Mouse (Mus musculus): ENCODE measurements around the gene Rpl11.
A peak's percentile ranks its signal among the peaks of the same experiment; 100 is the strongest.

DNA sequence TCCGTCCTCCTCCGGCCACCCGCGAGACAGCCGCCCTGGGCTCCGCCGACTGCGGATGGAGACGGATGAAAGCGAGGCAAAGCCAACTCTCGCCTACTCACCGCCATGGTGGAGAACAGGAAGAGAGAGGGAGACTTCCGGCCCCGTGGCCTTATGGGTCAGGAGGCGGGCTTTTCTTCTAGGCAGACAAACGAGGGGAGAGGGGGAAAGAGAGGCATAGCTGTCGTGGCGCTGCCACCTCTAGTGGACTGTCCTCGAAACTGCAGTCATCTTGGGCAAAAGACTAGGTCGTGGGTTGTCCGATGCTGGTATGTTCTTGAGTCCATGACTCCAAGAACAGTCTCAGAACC, at the start of gene Rpl11:
- no peak for TF ChIP-seq EP300 (IDR thresholded peaks at IDR 0.05; ENCODE audit: low read depth)
- peak; percentile 97 for TF ChIP-seq CTCF (IDR thresholded peaks at IDR 0.05; ENCODE audit: low read depth)
